Mouse (Mus musculus): Measurements from ENCODE around the gene Rnd1. TPM values are rescaled to one million over a fixed set of nuclear protein-coding genes. Genes with fewer than 3 reads are reported as not detected.
A peak's percentile ranks its signal among the peaks of the same experiment; 100 is the strongest.

Rnd1 gene
- polyA plus RNA-seq, 1 experiment from 2014 or later = 0.66 TPM

DNA sequence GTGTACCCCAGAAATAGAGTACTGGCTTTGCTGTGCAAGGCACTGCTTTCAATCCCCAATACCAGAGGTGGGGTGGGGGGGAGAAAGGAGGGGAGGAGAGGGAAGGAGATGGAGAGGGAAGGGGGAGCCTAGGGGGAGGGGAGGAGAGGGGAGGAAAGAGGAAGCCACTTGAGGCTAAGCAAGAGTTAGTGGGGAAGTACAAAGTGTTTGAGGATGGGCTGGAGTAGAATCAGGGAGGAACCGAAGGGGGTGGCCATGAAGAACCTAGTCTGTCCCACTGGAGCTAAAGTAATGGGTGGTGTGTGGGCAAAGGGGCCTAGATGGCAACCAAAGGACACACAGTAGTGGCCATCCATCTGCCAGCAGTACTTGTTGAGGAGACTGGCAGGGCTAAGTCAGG lies 6.5 kb upstream of the Rnd1 start:
- Histone ChIP-seq H3K4me3 (replicated peaks; ENCODE audit: low read depth, low read length) (no peak overlapping the region), H3K9me3 (replicated peaks; ENCODE audit: low read length) (no peaks in the 10 kb centered on the region), H3K36me3 (ENCODE audit: insufficient read depth, low read length) (no peaks in the 10 kb centered on the region), H3K4me2 (ENCODE audit: low read length) (no peak overlapping the region), H3K27ac (no peak overlapping the region), H3K9ac (ENCODE audit: low read depth, low read length) (no peak overlapping the region), H3K4me1 (replicated peaks; ENCODE audit: insufficient read depth, low read length) (no peaks in the 10 kb centered on the region), H3K27me3 (ENCODE audit: insufficient read depth, low read length) (no peaks in the 10 kb centered on the region)
- no peak for TF ChIP-seq CTCF (IDR thresholded peaks at IDR 0.05; ENCODE audit: low read depth)
- DNase-seq (ENCODE audit: low spot score) = no peak
- ATAC-seq (replicated peaks; ENCODE audit: low FRiP score, low read depth) = no peak
- WGBS = 82% methylated on average over 1 of the region's 1 CpGs

DNA sequence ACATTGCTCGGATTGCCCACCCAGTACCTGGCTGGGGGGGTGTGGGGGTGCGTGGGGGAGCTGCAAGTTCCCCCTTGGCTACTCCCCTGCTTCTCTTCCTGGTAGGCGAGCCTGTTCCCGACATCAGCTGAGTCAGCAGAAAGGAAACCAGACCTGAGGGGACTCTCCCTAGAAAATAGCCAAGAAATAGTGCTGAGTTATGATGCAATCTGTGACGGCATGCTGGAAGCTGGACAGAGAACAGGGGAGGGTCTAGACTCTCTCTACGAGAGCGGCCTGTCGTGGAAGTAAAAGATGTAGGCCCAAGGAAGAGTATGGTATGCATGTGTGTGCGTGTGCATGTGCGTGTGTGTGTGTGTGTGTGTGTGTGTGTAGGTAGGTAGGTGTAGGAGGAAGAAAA lies 5.9 kb upstream of the Rnd1 start:
- no peak for ATAC-seq (replicated peaks; ENCODE audit: low FRiP score, low read depth)
- no peak for TF ChIP-seq CTCF (IDR thresholded peaks at IDR 0.05; ENCODE audit: low read depth)
- Histone ChIP-seq H3K27ac (no peak overlapping the region), H3K9me3 (replicated peaks; ENCODE audit: low read length) (no peaks in the 10 kb centered on the region), H3K27me3 (ENCODE audit: insufficient read depth, low read length) (no peaks in the 10 kb centered on the region), H3K4me1 (replicated peaks; ENCODE audit: insufficient read depth, low read length) (no peaks in the 10 kb centered on the region), H3K36me3 (ENCODE audit: insufficient read depth, low read length) (no peaks in the 10 kb centered on the region), H3K4me3 (replicated peaks; ENCODE audit: low read depth, low read length) (no peak overlapping the region), H3K9ac (ENCODE audit: low read depth, low read length) (no peak overlapping the region), H3K4me2 (ENCODE audit: low read length) (no peak overlapping the region)
- 45% methylated on average over 10 of the region's 10 CpGs for WGBS
- no peak for DNase-seq (ENCODE audit: low spot score)

DNA sequence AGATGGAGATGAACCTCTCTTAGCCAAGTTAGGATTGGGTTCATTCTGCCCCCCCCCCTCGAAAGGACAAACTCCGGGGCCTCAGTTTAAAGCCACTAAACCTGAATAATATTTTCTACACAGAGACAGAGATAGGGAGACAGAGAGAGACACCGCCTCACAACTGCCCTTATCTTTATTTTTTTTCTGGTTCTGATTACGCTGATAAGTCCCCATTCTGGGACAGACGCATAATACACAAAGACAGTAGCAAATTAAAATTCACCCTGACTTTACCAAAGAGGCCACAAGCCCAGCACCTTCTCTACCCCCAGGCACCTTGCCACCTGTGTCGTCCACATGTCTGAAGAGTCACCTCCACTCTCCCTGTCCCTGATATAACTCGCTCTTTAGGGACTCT lies 4.4 kb upstream of the Rnd1 start:
- no peak overlapping the region for H3K4me2 ChIP-seq (ENCODE audit: low read length)
- H3K4me3 ChIP-seq (replicated peaks; ENCODE audit: low read depth, low read length) = no peak overlapping the region
- peaks cover 7% of the 10 kb centered on the region for H3K4me1 ChIP-seq (replicated peaks; ENCODE audit: insufficient read depth, low read length)
- H3K27me3 ChIP-seq (ENCODE audit: insufficient read depth, low read length) = 0 out of 2 replicates have a peak, but pooled peaks cover 4% of the 10 kb centered on the region
- no peaks in the 10 kb centered on the region for H3K9me3 ChIP-seq (replicated peaks; ENCODE audit: low read length)
- ATAC-seq (replicated peaks; ENCODE audit: low FRiP score, low read depth) = no peak
- H3K27ac ChIP-seq = no peak overlapping the region
- H3K9ac ChIP-seq (ENCODE audit: low read depth, low read length) = no peak overlapping the region
- 77% methylated on average over 7 of the region's 7 CpGs for WGBS
- no peak for TF ChIP-seq CTCF (IDR thresholded peaks at IDR 0.05; ENCODE audit: low read depth)
- no peaks in the 10 kb centered on the region for H3K36me3 ChIP-seq (ENCODE audit: insufficient read depth, low read length)
- DNase-seq (ENCODE audit: low spot score) = no peak

DNA sequence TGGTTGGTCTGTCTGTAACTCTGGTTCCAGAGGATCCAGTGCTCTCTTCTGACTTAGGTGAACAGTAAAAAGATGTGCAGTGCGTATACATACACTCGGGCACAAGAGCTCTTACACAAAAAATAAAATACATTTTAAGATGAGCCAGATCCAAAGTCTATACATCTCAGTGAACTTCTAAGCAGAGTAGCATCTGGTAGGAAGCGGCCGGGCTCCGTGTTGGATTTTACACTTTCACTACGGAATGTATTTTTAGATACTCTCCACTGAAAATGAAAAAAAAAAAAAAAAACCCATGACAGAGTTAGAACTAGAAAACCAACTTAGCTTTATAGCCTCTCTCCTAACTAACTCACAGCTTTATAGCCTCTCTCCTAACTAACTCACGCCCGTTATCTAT lies 3.4 kb upstream of the Rnd1 start:
- Histone ChIP-seq H3K9ac (ENCODE audit: low read depth, low read length) (no peak overlapping the region), H3K27ac (no peak overlapping the region), H3K4me1 (replicated peaks; ENCODE audit: insufficient read depth, low read length) (peaks cover 15% of the 10 kb centered on the region), H3K36me3 (ENCODE audit: insufficient read depth, low read length) (no peaks in the 10 kb centered on the region), H3K9me3 (replicated peaks; ENCODE audit: low read length) (no peaks in the 10 kb centered on the region), H3K4me3 (replicated peaks; ENCODE audit: low read depth, low read length) (no peak overlapping the region), H3K4me2 (ENCODE audit: low read length) (no peak overlapping the region), H3K27me3 (ENCODE audit: insufficient read depth, low read length) (peaks cover 12% of the 10 kb centered on the region)
- ATAC-seq (replicated peaks; ENCODE audit: low FRiP score, low read depth) (no peak), DNase-seq (ENCODE audit: low spot score) (no peak)
- no peak for TF ChIP-seq CTCF (IDR thresholded peaks at IDR 0.05; ENCODE audit: low read depth)
- 77% methylated on average over 8 of the region's 8 CpGs for WGBS

DNA sequence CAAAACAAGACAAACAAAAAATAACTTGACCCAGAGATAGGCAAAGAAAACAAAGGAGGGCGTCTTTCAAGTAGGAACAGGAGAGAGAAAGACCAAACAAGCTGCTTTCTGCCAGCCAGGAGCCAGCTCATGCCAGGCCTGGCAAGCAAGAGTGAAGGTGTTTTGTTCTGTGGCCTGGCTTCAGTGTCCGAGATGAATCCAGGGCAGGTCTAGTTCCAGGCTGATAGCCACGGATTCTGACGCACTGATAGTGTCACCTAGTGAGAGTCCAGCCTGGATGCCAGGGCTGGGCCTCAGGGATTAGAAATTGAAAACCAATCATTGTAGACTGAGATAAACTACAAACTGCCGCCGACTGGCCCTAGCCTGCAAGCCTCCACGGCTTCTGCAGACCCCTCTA lies 716 bp upstream of the Rnd1 start:
- Histone ChIP-seq H3K4me1 (replicated peaks; ENCODE audit: insufficient read depth, low read length) (peaks cover 21% of the 10 kb centered on the region), H3K4me2 (ENCODE audit: low read length) (no peak overlapping the region; the same call in 1 of the 2 replicates), H3K36me3 (ENCODE audit: insufficient read depth, low read length) (no peaks in the 10 kb centered on the region), H3K27ac (no peak overlapping the region), H3K4me3 (replicated peaks; ENCODE audit: low read depth, low read length) (no peak overlapping the region), H3K9me3 (replicated peaks; ENCODE audit: low read length) (no peaks in the 10 kb centered on the region), H3K9ac (ENCODE audit: low read depth, low read length) (no peak overlapping the region), H3K27me3 (ENCODE audit: insufficient read depth, low read length) (peaks cover 27% of the 10 kb centered on the region)
- WGBS = 67% methylated on average over 7 of the region's 7 CpGs
- DNase-seq (ENCODE audit: low spot score) (no peak), ATAC-seq (replicated peaks; ENCODE audit: low FRiP score, low read depth) (no peak)
- no peak for TF ChIP-seq CTCF (IDR thresholded peaks at IDR 0.05; ENCODE audit: low read depth)

DNA sequence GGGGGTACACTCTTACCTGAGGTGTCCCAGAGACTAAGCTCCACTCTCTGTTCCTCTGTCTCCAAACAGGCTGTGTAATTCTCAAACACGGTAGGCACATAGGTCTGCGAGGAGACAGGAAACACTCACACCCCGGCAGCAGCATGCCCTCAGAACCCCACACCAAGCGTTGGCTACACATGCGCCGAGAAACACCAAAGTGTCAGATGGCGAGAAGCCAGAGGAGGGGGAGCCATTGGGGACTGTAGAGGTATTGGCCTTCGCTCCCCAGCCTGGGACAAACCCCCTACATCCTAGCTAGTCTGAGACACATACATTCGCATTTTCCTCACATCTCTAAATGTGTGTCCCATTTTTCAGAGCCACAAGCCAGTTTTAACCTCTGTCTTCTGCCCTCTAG lies 790 bp downstream of the Rnd1 start:
- DNase-seq (ENCODE audit: low spot score) (no peak), ATAC-seq (replicated peaks; ENCODE audit: low FRiP score, low read depth) (no peak)
- peak overlapping the region; percentile 67 for H3K4me2 ChIP-seq (ENCODE audit: low read length)
- peak overlapping the region; percentile 30; the same call in 1 of the 2 replicates for H3K4me3 ChIP-seq (replicated peaks; ENCODE audit: low read depth, low read length)
- peaks cover 21% of the 10 kb centered on the region for H3K4me1 ChIP-seq (replicated peaks; ENCODE audit: insufficient read depth, low read length)
- H3K9ac ChIP-seq (ENCODE audit: low read depth, low read length) = no peak overlapping the region
- no peaks in the 10 kb centered on the region for H3K9me3 ChIP-seq (replicated peaks; ENCODE audit: low read length)
- peaks cover 27% of the 10 kb centered on the region for H3K27me3 ChIP-seq (ENCODE audit: insufficient read depth, low read length)
- no peak overlapping the region for H3K27ac ChIP-seq
- no peaks in the 10 kb centered on the region for H3K36me3 ChIP-seq (ENCODE audit: insufficient read depth, low read length)
- WGBS = under 1% methylated on average over 9 of the region's 9 CpGs
- TF ChIP-seq CTCF (IDR thresholded peaks at IDR 0.05; ENCODE audit: low read depth) = no peak

DNA sequence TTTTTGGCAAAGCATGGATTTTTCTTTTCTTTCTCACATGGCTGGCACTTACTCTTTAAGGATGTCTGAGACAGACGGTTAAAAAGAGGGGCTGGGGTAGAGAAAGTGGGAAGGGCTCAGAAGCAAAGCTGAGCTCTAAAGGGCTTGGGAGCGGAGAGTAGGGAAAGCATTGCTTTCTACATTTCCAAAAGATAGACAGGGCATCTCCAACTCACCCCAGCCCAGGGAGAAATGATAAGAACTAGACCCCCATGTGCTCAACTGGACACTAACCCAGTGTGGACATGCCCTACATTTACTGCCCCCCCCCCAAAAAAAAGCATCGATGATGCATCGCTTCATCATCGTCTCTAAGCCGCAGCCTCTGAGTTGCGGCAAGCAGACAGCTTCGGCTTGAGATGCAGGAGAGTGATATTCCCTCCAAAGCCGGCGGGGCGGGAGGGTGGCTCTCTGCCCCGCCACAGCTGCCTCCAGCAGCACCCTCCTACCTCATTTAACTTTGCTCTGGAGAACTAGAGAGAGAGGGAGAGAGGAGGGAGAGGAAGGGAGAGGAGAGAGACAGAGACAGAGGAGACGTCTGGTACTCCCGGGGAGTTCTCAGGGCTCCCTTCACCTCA lies 1.5 kb downstream of the Rnd1 start:
- H3K4me3 ChIP-seq (replicated peaks; ENCODE audit: low read depth, low read length) = peak overlapping the region; percentile 14; the same call in 1 of the 2 replicates
- H3K9ac ChIP-seq (ENCODE audit: low read depth, low read length) = peak overlapping the region; percentile 23; the same call in 1 of the 2 replicates
- no peak for ATAC-seq (replicated peaks; ENCODE audit: low FRiP score, low read depth)

More for the DNA sequence above, 1.5 kb downstream of the Rnd1 start:
- Histone ChIP-seq H3K36me3 (ENCODE audit: insufficient read depth, low read length) (no peaks in the 10 kb centered on the region), H3K4me2 (ENCODE audit: low read length) (peak overlapping the region; percentile 67), H3K27me3 (ENCODE audit: insufficient read depth, low read length) (peaks cover 27% of the 10 kb centered on the region), H3K27ac (no peak overlapping the region), H3K4me1 (replicated peaks; ENCODE audit: insufficient read depth, low read length) (peaks cover 21% of the 10 kb centered on the region), H3K9me3 (replicated peaks; ENCODE audit: low read length) (no peaks in the 10 kb centered on the region)
- no peak for DNase-seq (ENCODE audit: low spot score)
- WGBS = 7% methylated on average over 14 of the region's 14 CpGs
- no peak for TF ChIP-seq CTCF (IDR thresholded peaks at IDR 0.05; ENCODE audit: low read depth)

Data from kidney, postnatal 0 days (tissue).